Mouse (Mus musculus) stomach, embryonic 16.5 days (tissue): Measurements from ENCODE around the gene C5ar1. TPM values are rescaled to one million over a fixed set of nuclear protein-coding genes. Genes with fewer than 3 reads are reported as not detected.

ENCODE experiments used
- ATAC-seq: fragments of 200-750 bp; cut with Nextera tagmentation; 2 replicates; pipeline ENCODE4 v1.8.0; 2017; ENCODE audit warnings: moderate number of reproducible peaks, moderate TSS enrichment; ENCODE audit not compliant: insufficient read depth, low FRiP score
- H3K27ac ChIP-seq: fragments of 300-500 bp; sonication (generic); 2 replicates; pipeline ENCODE4 v1.5.1; 2014; ENCODE audit warnings: low read length
- H3K27me3 ChIP-seq: fragments of 300-500 bp; sonication (generic); 2 replicates; pipeline ENCODE4 v1.6.1; 2014; ENCODE audit warnings: low read length, control low read depth, mixed read lengths; ENCODE audit not compliant: control insufficient read depth, insufficient read depth
- H3K36me3 ChIP-seq: fragments of 300-500 bp; sonication (generic); 2 replicates; pipeline ENCODE4 v1.6.1; 2014; ENCODE audit warnings: low read length; ENCODE audit not compliant: control insufficient read depth, insufficient read depth
- H3K4me1 ChIP-seq: fragments of 300-500 bp; sonication (generic); 2 replicates; pipeline ENCODE4 v1.6.1; 2014; ENCODE audit warnings: low read length, control low read depth, mixed read lengths; ENCODE audit not compliant: control insufficient read depth, insufficient read depth
- H3K4me2 ChIP-seq: fragments of 300-500 bp; sonication (generic); 2 replicates; pipeline ENCODE4 v1.6.1; 2014; ENCODE audit warnings: low read depth, low read length, mixed read lengths
- H3K4me3 ChIP-seq: fragments of 300-500 bp; sonication (generic); replicated peaks from 2 replicates; pipeline ENCODE4 v1.5.1; 2014; ENCODE audit warnings: mild to moderate bottlenecking, low read length
- H3K9ac ChIP-seq: fragments of 300-500 bp; sonication (generic); 2 replicates; pipeline ENCODE4 v1.6.1; 2014; ENCODE audit warnings: low read length
- H3K9me3 ChIP-seq: fragments of 300-500 bp; sonication (generic); replicated peaks from 2 replicates; pipeline ENCODE4 v1.6.1; 2016; ENCODE audit warnings: low read length, control low read depth; ENCODE audit not compliant: control insufficient read depth
- WGBS: fragments of 180-500 bp; shearing (Covaris S2); extraction: QIAGEN DNeasy Blood & Tissue Kit; methylation state at CpG from one replicate; pipeline ENCODE4 v1.1.7; 2014; 5-methylcytosine and 5-hydroxymethylcytosine counted together
- polyA plus RNA-seq: library from polyadenylated mRNA; unstranded; fragments of >200 nt; fragmentation: Nextera tagmentation; extraction: Ambion mirVana; gene quantifications from 2 replicates; pipeline ENCODE4 v1.2.1, GENCODE M21; 2015

C5ar1 gene
- polyA plus RNA-seq, 1 experiment from 2014 or later: 4.8 TPM

DNA sequence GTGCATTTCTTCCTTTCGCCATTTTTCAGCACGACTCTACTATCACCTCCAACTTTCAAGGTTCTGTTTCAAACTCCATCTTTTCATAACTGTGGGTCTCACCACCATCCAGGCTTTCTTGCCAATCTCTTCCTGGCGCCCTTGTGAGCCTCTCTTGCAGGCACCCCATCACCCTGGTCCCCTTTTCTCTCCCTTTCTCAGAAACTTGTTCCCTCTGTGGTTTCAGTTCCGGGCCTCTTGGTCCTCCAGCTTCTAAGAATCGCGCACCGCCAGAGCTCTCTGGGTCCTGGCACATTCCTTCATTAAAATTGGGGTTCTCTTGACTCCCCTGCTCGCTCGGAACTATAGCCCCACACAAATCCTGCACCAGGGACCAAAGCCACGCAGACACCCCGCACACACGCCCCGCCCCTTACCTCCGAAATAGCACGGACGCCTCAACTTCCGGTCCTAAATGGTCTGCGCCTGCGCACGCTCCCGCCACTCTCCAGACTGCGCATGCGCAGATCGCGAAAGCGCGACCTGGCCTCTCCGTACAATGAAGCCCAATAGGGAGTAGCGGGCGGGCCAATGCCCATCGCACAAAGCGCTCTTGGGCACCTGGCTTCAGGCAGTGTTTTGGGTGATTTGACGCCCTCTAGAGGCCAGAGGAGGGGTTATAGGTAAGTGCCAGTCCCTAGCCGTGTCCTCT is 37.6 kb downstream of the C5ar1 start, which contains the start of gene Dhx34:
Gene Dhx34, minus strand, starts transcription at position 456 of the 691 bp plus-strand sequence.
- H3K4me3 ChIP-seq: peak within 1 kb of the TSS; percentile 75
- no peaks in the 10 kb centered on the region; the same call in 1 of the 2 replicates for H3K36me3 ChIP-seq
- H3K4me1 ChIP-seq: no peaks in the 10 kb centered on the region
- peak within 1 kb of the TSS; percentile 91 for H3K9ac ChIP-seq
- no peaks in the 10 kb centered on the region for H3K9me3 ChIP-seq
- H3K4me2 ChIP-seq: peak within 1 kb of the TSS; percentile 63
- WGBS: 1% methylated on average over 34 of the region's 34 CpGs
- ATAC-seq: peak; percentile 95
- H3K27ac ChIP-seq: peak within 1 kb of the TSS; percentile 83
- H3K27me3 ChIP-seq: no peaks in the 10 kb centered on the region; the same call in 1 of the 2 replicates

DNA sequence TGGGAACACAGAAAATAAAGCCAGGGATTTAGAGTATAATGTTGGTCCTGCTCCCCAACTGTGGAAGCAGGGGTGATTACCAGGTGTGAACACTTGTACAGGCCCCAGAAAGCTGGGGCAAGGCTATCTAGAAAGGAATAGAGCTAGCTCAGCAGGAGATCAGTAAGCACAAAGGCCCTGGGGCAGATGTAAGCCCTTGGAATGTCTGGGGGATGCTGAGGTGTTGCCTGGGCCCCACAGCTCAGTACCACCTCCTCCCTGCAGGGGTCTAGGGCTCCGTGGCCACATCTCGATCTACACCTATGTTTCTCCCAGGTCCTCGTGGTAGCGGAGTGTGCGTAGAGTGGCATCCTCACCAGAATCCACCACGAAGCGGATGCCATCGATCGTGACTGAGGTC is 45.4 kb downstream of the C5ar1 start:
- ATAC-seq: no peak
- Histone ChIP-seq H3K9ac (no peak overlapping the region), H3K27me3 (no peaks in the 10 kb centered on the region), H3K4me2 (no peak overlapping the region), H3K9me3 (no peaks in the 10 kb centered on the region), H3K27ac (no peak overlapping the region), H3K4me1 (0 out of 2 replicates have a peak, but pooled peaks cover under 1% of the 10 kb centered on the region), H3K4me3 (no peak overlapping the region), H3K36me3 (peaks cover 4% of the 10 kb centered on the region)
- WGBS: 94% methylated on average over 9 of the region's 9 CpGs

DNA sequence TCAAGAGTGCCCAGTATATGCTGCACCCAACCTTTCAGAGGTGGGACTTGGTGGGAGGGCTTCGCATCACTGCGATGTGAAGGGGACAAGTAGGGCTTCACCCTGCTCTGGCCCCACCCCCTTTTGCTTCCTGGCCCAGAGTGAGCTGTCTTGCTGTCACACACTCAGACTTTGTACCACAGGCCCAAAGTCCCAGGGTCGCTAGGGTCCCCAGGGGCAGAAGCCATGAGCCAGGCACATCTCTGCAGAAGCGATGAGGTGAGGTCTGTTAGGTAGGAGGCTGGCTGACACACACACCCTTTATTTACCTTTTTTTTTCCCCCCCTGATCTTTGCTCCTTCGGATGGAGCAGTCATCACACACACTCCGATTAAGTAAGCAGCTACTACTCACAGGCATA is 46.1 kb downstream of the C5ar1 start:
- 0 out of 2 replicates have a peak, but pooled peaks cover 5% of the 10 kb centered on the region for H3K4me1 ChIP-seq
- H3K4me2 ChIP-seq: no peak overlapping the region
- no peak overlapping the region for H3K9ac ChIP-seq
- no peaks in the 10 kb centered on the region for H3K9me3 ChIP-seq
- no peak for ATAC-seq
- 80% methylated on average over 6 of the region's 6 CpGs for WGBS
- H3K4me3 ChIP-seq: no peak overlapping the region
- no peaks in the 10 kb centered on the region for H3K27me3 ChIP-seq
- H3K27ac ChIP-seq: no peak overlapping the region
- peaks cover 4% of the 10 kb centered on the region for H3K36me3 ChIP-seq

DNA sequence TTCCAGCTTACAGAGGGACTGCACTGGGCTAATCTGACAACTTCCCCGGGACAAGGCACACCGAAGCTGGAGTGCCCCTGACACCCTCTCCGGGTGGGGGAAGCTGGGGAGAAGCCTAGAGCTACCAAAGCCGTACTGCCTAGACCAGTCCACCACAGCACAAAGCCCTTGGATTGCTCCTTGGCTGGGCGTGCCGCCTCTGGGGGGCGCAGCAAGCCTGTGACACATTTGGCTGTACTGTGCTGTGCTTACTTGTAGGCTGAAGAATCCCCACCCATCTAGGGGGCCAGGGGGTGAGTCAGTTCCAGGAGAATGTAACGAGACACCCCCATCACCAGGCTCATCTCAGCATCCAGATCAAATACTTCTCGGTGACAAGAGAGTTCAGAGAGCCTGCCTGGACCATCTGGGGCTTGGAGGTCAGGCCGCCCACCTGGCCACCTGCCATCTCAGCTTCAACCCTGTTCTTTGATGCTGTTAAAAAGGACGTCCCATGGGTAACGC is 48.4 kb downstream of the C5ar1 start:
- Histone ChIP-seq H3K27ac (no peak overlapping the region), H3K9ac (no peak overlapping the region), H3K4me3 (no peak overlapping the region), H3K36me3 (peaks cover 4% of the 10 kb centered on the region), H3K9me3 (no peaks in the 10 kb centered on the region), H3K4me2 (no peak overlapping the region), H3K4me1 (0 out of 2 replicates have a peak, but pooled peaks cover 5% of the 10 kb centered on the region), H3K27me3 (no peaks in the 10 kb centered on the region)
- 74% methylated on average over 12 of the region's 12 CpGs for WGBS
- no peak for ATAC-seq

DNA sequence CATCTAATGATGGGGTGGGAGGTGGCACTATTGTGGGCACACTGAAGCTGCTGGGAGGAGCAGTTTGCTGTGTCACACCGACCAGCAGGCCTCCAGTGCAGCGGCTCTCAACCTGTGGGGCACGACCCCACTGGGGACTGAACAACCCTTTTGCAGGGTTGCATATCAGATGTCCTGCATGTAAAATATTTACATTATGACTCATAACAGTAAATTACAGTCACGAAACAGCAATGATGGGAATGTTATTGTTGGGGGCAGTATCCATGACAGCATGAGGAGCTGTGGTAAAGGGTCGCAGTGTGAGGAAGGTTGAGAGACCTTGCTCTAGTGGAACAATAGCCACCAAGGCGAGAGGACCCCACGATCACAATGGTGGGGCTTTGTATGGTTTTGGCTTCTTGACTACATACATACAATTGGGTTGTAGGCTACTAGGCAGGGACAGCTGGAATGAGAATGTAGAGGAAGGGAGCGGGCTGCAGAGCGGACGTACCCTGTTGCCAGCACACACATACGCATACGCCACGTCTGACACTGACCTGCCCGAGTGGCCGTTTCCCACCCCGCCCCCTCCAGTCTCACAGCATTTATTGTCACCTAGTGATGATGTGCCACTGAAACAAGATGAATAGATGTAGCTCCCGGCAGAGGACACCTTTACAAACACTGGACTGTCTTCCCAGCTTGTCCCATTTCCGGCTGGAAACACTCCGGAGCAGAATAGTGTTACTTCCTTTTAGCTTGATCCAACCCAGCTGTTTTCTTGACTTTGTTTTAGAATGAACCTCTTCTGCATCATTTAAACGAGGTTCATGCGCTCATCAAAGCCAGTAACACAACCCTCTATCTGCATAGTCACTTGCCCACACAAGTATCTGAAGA is 50.3 kb downstream of the C5ar1 start:
- no peaks in the 10 kb centered on the region for H3K9me3 ChIP-seq
- no peaks in the 10 kb centered on the region for H3K27me3 ChIP-seq
- H3K9ac ChIP-seq: no peak overlapping the region
- ATAC-seq: no peak
- H3K27ac ChIP-seq: peak overlapping the region; percentile 23; the same call in 1 of the 2 replicates
- 64% methylated on average over 21 of the region's 21 CpGs for WGBS
- peaks cover 5% of the 10 kb centered on the region; the same call in 1 of the 2 replicates for H3K36me3 ChIP-seq
- no peak overlapping the region for H3K4me2 ChIP-seq
- H3K4me1 ChIP-seq: 0 out of 2 replicates have a peak, but pooled peaks cover 5% of the 10 kb centered on the region
- H3K4me3 ChIP-seq: no peak overlapping the region

DNA sequence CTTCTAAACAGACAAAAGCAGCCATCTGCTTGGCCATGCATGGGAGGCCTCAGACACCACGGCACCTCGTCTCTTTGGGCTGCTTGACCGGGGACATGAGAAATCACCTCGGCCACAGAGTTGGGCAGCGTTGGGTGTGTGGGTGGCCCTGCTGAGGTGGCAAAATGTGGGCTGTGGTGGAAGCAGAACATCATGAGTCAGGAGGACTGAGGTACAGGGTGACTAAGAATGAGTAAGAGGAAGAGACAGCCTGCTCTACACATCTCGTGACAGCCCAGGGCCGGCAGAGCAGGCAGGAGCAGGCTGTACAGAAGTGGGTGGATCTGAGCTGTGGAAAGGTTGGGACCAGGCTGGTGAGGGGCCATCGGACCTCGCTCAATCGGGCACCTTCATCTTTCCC is 51.8 kb downstream of the C5ar1 start:
- no peaks in the 10 kb centered on the region for H3K9me3 ChIP-seq
- no peak overlapping the region for H3K4me3 ChIP-seq
- H3K9ac ChIP-seq: no peak overlapping the region
- 86% methylated on average over 10 of the region's 10 CpGs for WGBS
- no peaks in the 10 kb centered on the region for H3K27me3 ChIP-seq
- peak; percentile 19; the same call in 1 of the 2 replicates for ATAC-seq
- peaks cover 4% of the 10 kb centered on the region; the same call in 1 of the 2 replicates for H3K36me3 ChIP-seq
- 0 out of 2 replicates have a peak, but pooled peaks cover 5% of the 10 kb centered on the region for H3K4me1 ChIP-seq
- H3K27ac ChIP-seq: peak overlapping the region; percentile 39; the same call in 1 of the 2 replicates
- no peak overlapping the region for H3K4me2 ChIP-seq

DNA sequence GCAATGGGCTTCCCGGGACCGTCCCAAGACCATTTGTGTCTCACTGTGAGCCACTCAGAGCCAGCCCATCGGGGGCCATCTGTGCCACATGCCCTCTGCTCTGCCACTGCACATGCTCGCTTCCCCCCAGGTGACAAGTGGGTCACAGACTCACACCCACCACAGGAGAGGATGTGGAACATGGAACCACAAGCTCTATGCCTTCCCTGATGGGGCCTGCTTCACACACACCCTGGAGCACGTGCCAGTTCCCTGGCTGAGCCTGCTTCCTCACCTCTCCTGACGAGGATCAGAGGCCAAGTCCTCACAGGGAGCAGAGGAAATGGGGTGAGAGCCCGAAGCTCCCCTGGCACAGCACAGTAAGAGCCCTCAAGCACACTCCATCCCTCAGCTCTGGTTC is 52.3 kb downstream of the C5ar1 start:
- WGBS: 77% methylated on average over 7 of the region's 7 CpGs
- peak overlapping the region; percentile 39; the same call in 1 of the 2 replicates for H3K27ac ChIP-seq
- no peak overlapping the region for H3K9ac ChIP-seq
- H3K27me3 ChIP-seq: no peaks in the 10 kb centered on the region
- peaks cover 4% of the 10 kb centered on the region; the same call in 1 of the 2 replicates for H3K36me3 ChIP-seq
- H3K9me3 ChIP-seq: no peaks in the 10 kb centered on the region
- no peak overlapping the region for H3K4me2 ChIP-seq
- no peak for ATAC-seq
- H3K4me3 ChIP-seq: no peak overlapping the region
- 0 out of 2 replicates have a peak, but pooled peaks cover 5% of the 10 kb centered on the region for H3K4me1 ChIP-seq

DNA sequence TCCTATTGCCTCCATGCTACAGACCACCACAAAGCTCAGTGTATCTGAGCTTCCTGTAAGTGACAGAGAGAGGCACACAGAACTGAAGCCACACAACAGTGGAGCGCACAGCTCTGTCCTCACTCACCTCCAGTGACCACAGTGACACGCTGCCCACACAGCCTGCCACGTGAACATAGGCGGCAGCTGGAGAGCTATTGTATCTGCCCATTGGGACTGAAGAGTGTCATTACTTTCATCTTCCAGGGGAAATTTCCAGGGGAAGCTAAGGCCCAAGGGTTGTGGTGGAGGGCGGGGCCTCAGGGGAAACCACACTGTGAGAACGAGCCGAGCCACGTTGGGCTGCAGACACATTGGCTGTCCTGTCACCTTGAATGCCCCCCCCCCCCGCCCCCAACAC is 54.5 kb downstream of the C5ar1 start:
- H3K27ac ChIP-seq: no peak overlapping the region
- no peak overlapping the region for H3K9ac ChIP-seq
- ATAC-seq: no peak
- no peak overlapping the region for H3K4me2 ChIP-seq
- WGBS: 73% methylated on average over 9 of the region's 9 CpGs
- H3K9me3 ChIP-seq: no peaks in the 10 kb centered on the region
- no peaks in the 10 kb centered on the region for H3K27me3 ChIP-seq
- H3K36me3 ChIP-seq: peaks cover 4% of the 10 kb centered on the region
- H3K4me3 ChIP-seq: no peak overlapping the region
- H3K4me1 ChIP-seq: 0 out of 2 replicates have a peak, but pooled peaks cover 5% of the 10 kb centered on the region
